Mouse (Mus musculus) ovary, adult 2 months (tissue): ENCODE measurements around the gene Fbxl2. TPM values are rescaled to one million over a fixed set of nuclear protein-coding genes. Genes with fewer than 3 reads are reported as not detected.

Experiments used
- polyA plus RNA-seq: library from polyadenylated mRNA; depleted of rRNA; stranded (reverse); fragments of >200 nt; gene quantifications from 2 replicates; pipeline ENCODE4 v1.2.3, GENCODE M21; 2012; rRNA removed

Gene Fbxl2
- polyA plus RNA-seq = 7.2 and 8.5 TPM in 2 replicates

GRCm38 (mm10) chr9:114046028-114046427, at the start of gene Fbxl2:
Gene Fbxl2 (minus strand): TSS chr9:114046191.

GRCm38 (mm10) chr9:114057090-114057796, 11.3 kb upstream of the Fbxl2 start, which contains the start of gene Susd5:
Gene Susd5 (plus strand): TSS chr9:114057140.

GRCm38 (mm10) chr9:113930534-113931374, 115.2 kb downstream of the Fbxl2 start, which contains the start of gene Ubp1:
Gene Ubp1 (plus strand): TSS chr9:113930934.

Other genes with a start within 250 kb of the Fbxl2 start
- gene Ubp1, start 115.3 kb downstream of the Fbxl2 start, polyA plus RNA-seq = 51.9 and 53.3 TPM in 2 replicates
- gene Susd5, start 10.9 kb upstream of the Fbxl2 start, polyA plus RNA-seq = 0.33 and 0.43 TPM in 2 replicates